Mouse (Mus musculus) testis, adult 2 months (tissue): Measurements from ENCODE around the gene Lamp2.

Experiments
- CTCF ChIP-seq: fragments of 200-500 bp; IDR thresholded peaks from 2 replicates; pipeline ENCODE4 v1.5.1; 2012; ENCODE audit warnings: low read depth, mild to moderate bottlenecking, inconsistent platforms, low read length, moderate library complexity; ENCODE audit not compliant: control insufficient read depth, insufficient read depth, insufficient replicate concordance
- POLR2A ChIP-seq: fragments of 200-500 bp; IDR thresholded peaks from 2 replicates; pipeline ENCODE4 v1.6.1; 2012; ENCODE audit warnings: low read depth, mild to moderate bottlenecking, inconsistent platforms, low read length, moderate library complexity; ENCODE audit not compliant: control insufficient read depth

GRCm38 (mm10) chrX:38456635-38457006 is 367 bp upstream of the Lamp2 start:
- TF ChIP-seq CTCF (no peak), POLR2A (no peak)
